Mouse (Mus musculus) mouse embryonic stem cell (cell line): ENCODE results near the gene Tfdp1.

Experiments used
- in situ Hi-C, 2 experiments: fragments of 300-500 bp; cut with MboI; formaldehyde crosslinking; loops; 1 replicate in 1 of 2; 3 replicates in 1 of 2; pipeline ENCODE4 v1.14.3; 2019 to 2020; ENCODE audit warnings: low sequenced_read_pairs in 2 of 2, low pct_unique_long_range_greater_than_20kb in 1 of 2, mixed read lengths in 1 of 2; ENCODE audit not compliant: unreplicated experiment in 1 of 2

Gene Tfdp1

DNA sequence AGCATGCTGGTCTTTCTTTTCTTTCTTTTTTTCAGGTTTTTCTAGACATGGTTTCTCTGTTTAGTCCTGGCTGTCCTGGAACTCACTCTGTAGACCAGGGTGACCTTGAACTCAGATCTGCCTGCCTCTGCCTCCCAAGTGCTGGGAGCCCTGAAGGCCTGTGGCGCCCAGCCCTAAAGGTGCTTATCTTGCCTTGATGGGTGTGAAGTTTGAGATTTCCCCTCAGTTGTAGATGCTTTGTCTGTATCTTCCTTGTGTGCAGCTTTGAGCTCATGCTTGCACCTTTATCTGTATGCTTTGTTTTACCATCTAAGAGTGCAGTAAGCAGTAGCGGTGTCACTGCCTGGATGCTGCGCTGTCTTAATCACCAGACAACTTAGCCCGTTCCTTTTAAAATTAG, 4.6 kb downstream of the Tfdp1 start:
- in situ Hi-C loops: no loop called here

DNA sequence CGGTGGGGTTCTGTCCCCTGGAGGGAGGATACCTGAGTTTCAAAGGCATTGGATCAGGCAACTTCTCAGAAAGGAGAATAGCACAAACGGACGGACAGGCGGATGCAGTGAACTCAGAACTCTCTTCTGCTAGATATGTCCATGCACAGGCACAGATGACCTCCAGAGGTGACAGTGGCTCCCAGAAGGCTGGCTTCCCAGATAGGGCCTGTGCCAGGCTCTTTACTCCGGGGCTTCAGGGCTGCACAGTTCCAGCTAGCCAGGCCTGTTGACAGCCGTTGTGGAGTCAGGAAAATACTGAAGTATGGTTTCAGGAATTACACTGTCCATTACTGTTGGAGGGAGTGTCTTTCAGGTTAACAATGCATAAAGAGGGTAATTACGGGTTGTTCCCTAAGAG, 11.5 kb downstream of the Tfdp1 start:
- in situ Hi-C loops: no loop called here

- in situ Hi-C loops: no loop called here
Observed at GRCm38 (mm10) chr8:13351593-13351992, 13.0 kb downstream of the Tfdp1 start.

DNA sequence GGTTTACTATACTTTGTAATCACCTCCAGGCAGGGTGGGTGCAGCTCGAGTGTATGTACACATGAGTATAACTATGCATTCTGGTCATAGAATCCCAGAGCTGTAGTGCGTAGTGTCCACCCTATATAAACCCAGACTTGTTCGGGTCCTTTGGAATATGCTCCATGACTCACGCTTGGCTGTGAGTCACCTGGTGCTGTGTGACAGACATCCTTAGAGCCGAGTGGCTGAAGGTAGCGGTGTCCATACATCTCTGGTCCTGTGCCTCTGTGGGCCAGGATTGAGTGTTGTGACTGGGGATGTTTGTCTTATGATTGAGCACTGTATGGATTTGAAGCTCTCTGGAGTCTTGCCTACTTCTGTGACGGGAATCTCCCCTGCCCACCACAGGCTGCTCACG, 14.1 kb downstream of the Tfdp1 start:
- in situ Hi-C loops: no loop called here

GRCm38 (mm10) chr8:13353155-13353833, 14.7 kb downstream of the Tfdp1 start:
- in situ Hi-C loops: no loop called here

DNA sequence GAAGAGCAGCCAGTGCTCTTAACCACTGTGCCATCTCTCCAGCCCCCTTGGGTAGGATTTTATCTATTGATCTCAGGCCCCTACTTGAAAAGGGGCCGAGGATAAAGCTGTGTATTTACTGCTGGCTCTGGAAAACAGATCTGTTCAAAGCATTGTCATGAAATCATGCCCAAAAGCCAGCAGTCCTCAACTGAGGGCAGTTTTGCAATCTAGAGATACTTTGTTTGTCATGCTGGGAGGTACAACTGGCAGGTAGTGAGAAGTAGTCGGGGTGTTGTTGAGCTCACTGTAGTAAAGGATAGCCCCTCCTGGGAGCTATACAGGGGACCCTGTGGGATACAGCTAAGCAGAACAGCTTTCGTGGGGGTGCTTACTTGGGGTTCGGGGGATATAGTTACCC, 15.3 kb downstream of the Tfdp1 start:
- in situ Hi-C loops: no loop called here

DNA sequence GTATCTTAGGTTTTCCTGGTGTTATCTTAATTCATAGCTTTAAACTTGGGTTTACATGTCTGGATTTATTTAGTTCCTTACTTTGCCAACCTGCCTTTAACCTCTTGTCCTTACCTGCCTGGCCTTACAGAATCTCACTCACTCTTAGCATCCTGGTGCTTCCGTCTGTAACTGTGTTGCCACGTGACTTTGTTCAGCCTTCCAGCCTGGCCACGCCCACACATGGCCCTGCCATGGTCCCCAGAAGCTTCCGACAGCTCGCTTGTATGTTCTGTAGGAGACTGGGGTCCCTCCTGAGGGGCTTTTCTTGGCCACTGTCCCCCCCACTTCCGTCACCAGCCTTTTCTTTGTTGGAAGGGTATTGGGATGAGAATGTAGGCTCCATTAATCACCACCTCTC, 17.7 kb downstream of the Tfdp1 start:
- in situ Hi-C loops: no loop called here

DNA sequence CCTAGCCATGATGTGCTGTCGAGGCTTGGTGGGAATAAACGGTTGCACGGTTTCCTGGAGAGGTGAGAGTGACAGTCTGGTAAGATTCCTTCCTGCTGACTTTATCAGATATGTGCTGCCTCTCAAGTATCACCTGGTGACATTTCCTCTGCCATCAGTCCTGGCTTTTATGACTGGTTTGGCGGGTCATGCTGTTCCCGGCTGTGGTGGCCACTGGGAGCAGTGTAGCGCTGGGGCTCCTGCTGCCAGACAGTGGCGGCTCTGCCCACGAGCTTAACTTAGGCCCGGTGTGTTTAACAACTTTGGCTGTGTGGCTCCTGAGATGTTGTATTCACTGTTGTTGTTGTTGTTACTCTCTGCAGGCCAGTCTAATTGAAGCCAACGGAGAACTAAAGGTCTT, 18.1 kb downstream of the Tfdp1 start:
- in situ Hi-C loops: no loop called here

- in situ Hi-C loops: no loop called here
Observed at GRCm38 (mm10) chr8:13360213-13360612, 21.7 kb downstream of the Tfdp1 start.

DNA sequence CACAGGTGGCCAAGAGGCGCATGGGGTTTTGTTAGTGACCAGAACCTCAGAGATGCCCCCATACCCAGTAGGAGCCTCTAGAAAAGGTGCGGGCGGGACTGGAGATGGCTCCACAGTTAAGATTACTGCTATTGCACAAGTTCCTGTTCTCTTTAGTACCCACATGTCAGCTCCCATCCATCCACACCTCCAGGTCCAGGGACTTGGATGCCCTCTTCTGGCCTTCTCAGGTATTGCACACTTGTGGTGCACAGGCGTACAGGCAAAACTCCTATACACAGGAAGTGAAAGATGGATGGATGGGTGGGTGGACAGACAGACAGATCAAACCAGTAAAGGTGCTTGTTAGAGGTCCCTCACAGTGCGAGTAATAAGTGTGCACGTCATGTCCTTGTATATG, 23.3 kb downstream of the Tfdp1 start:
- in situ Hi-C loops: no loop called here

- in situ Hi-C loops: no loop called here
Observed at GRCm38 (mm10) chr8:13373151-13373662, 34.7 kb downstream of the Tfdp1 start.

DNA sequence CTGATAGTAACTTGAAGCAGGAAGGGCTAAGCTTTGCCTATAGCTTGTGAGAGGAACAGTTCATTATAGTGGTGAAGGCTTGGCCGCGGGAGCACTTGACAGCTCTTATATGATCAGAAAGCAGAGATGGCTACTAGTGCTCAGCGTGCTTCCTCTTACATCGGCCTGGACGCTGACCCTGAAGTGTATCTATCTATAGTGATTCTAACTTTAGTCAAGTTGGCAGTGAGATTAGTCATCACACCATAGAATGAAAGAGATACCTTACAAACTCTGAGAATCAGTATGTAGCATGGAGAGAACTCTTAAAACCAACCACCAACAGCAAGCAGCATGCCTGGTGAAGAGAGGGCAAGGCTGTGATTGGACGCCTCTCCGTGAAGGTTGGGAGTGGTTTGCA, 43.1 kb downstream of the Tfdp1 start:
- in situ Hi-C loops: no loop called here

- in situ Hi-C loops: no loop called here
Observed at GRCm38 (mm10) chr8:13382536-13382935, 44.0 kb downstream of the Tfdp1 start.

DNA sequence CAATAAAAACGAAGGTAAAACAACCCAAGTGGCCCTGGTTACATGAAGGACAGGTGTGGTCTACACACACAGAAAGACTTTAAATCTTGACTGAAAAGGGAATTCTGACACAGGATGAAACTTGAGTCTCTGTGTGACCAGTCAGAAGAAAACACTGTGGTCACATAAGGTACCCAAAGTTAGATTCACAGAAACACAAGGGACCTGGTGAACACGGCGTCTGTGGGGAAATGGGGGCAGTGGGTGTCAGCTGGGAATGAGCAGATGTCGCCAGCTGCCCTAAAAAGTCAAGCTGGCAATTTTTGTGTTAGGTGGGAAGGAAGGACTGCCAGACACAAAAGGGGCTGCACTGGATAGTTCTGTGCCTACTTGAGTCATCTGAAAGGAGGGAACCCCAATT, 44.4 kb downstream of the Tfdp1 start:
- in situ Hi-C loops: no loop called here

- in situ Hi-C loops: no loop called here
Observed at GRCm38 (mm10) chr8:13386366-13386765, 47.8 kb downstream of the Tfdp1 start.

DNA sequence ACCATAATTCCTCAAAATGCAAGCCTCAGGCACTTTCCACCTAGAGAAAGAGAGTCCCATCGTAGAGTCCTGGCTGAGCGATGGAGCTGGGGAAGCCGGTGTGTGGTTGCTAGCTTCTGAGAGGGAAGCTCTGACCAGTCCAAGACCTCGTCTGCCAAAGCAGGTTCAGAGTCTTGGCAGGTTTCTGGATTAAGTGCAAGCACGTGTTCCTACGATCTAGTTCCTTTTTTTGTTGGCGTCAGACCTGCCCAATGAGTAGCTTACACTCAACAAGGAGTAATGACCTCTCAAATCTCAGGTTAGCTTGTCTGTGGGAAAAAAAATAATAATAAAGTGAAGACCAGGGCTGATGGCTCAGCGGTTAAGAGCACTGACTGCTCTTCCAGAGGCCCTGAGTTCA, 49.2 kb downstream of the Tfdp1 start:
- in situ Hi-C loops: no loop called here

GRCm38 (mm10) chr8:13388744-13389143, 50.2 kb downstream of the Tfdp1 start:
- in situ Hi-C loops: no loop called here

- in situ Hi-C loops: no loop called here
Observed at GRCm38 (mm10) chr8:13393869-13394268, 55.3 kb downstream of the Tfdp1 start.

DNA sequence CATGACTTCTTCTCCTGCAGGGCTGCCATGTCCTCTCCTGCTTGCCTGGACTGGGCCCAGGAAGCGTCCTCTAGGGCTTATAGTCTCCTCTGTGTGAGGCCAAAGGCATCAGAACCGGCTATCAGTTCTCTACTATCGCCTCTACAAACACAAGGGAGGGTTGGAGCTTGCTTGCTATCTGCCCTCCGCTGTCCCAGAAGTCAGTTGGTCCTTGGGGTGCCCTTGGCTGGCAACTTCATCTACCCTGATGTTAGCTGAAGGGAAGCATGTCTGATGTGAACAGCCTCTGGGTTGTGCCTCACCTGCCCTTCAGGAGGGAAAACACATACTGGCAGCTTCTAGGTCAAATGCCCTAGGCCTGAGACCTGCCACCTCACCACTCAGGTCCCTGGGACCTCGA, 58.2 kb downstream of the Tfdp1 start, which contains the start of gene Atp4b:
Gene Atp4b, minus strand, starts transcription at position 101 of the 400 bp plus-strand sequence.
- in situ Hi-C loops: no loop called here

DNA sequence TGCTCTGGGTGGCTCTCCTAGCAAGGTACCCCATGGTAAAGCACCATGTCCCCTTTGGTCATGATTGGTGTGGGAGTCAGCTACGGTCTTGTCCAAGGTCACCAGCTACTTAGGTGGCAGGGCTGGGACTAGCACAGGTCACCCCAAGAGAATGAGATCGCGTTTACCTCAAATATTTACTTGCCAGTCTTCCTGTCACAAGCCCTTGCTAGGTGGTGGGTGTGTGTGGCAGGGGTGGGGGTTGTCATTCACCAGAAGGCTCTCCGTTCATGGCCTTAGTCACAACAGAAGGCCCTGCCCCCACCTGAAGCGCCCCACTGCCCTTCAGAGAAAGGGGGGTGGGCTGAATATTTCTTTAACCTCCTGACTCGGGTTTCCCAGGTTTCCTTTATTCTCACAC, 65.0 kb downstream of the Tfdp1 start:
- in situ Hi-C loops: loop anchor here in 1 of 2 experiments (25.0 kb wide), 1 partner anchor 359 kb away; the partner anchor contains the start of gene Cdc16
